Mouse (Mus musculus) adrenal gland, postnatal 14 days (tissue): ENCODE measurements around the gene Cebpb. TPM values are rescaled to one million over a fixed set of nuclear protein-coding genes. Genes with fewer than 3 reads are reported as not detected.
A peak's percentile ranks its signal among the peaks of the same experiment; 100 is the strongest.
"Not testable (repeated sequence)": the region's sequence is repeated elsewhere in the genome, so short reads cannot be mapped to it uniquely, and the experiment has no call there.

Experiments
- DNase-seq: peaks from one replicate; pipeline ENCODE4 v3.0.0; 2021; ENCODE audit warnings: mixed read lengths
- long read RNA-seq, 2 experiments: library from polyadenylated mRNA; stranded (forward); transcript quantifications; one replicate each; pipeline ENCODE4 v2.0.0; 2021
- total RNA-seq: library from RNA; stranded (reverse); gene quantifications from 2 replicates; pipeline ENCODE4 v1.2.3, GENCODE M21; 2021

Gene Cebpb
- 358 and 403 TPM in 2 replicates for total RNA-seq
- long read RNA-seq, experiment 1, transcript Cebpb-201 (1 exons, 1,504 nt): major isoform, 2,879 of 2,880 reads
- long read RNA-seq, experiment 1, partial matches to known transcripts: 0 of 2,880 reads
- long read RNA-seq, experiment 1, other reads (novel, unspliced or antisense): 1 of 2,880 reads
- long read RNA-seq, experiment 2, transcript Cebpb-201 (1 exons, 1,504 nt): major isoform, 1,870 of 1,870 reads
- long read RNA-seq, experiment 2, partial matches to known transcripts: 0 of 1,870 reads
- long read RNA-seq, experiment 2, other reads (novel, unspliced or antisense): 0 of 1,870 reads

DNA sequence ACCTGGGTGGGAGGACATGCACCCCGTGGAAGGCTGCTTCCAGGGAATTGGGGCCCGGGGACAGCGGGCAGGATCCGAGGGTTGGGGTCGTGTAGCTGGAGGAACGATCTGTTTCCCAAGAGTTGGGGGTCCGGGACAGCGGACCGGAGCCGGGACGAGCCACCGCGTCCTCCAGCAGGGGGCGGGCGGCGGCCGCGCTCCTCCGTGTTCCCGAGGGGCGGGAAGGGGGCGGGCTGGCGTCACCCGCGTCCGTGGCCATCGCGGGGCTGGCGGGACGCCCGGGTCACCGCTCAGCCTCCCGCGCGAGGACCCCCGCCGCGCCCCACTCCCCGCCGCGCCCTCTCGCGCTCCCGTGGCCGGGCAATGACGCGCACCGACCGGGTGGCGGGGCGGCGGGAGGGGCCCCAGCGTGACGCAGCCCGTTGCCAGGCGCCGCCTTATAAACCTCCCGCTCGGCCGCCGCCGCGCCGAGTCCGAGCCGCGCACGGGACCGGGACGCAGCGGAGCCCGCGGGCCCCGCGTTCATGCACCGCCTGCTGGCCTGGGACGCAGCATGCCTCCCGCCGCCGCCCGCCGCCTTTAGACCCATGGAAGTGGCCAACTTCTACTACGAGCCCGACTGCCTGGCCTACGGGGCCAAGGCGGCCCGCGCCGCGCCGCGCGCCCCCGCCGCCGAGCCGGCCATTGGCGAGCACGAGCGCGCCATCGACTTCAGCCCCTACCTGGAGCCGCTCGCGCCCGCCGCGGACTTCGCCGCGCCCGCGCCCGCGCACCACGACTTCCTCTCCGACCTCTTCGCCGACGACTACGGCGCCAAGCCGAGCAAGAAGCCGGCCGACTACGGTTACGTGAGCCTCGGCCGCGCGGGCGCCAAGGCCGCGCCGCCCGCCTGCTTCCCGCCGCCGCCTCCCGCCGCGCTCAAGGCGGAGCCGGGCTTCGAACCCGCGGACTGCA is at the start of gene Cebpb:
Cebpb (plus strand) TSS at position 418 of the 954 bp plus-strand sequence.
- peak; percentile 95 for DNase-seq

DNA sequence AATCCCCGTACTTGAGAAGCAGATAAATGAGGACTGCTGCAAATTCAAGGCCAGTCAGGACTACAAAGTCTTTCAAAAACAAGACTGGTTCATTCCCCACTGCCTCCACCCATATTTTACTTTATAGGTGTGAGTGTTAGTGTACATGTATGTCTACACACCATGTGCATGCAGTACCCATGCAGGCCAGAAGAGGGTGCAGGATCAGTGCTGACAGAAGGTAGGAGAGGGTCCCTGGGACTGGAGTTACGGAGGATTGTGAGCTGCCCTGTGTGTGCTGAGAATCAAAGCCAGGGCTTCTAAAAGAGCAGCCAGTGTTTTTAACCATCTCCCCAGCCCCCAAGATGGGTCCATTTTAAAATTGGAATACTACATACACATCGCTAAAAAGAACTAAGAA is 48.4 kb upstream of the Cebpb start:
- DNase-seq: peak; percentile 58

- DNase-seq: peak; percentile 75
Measured at GRCm38 (mm10) chr2:167641337-167641736, 47.4 kb upstream of the Cebpb start.

- DNase-seq: no peak
Measured at GRCm38 (mm10) chr2:167642164-167642563, 46.6 kb upstream of the Cebpb start.

GRCm38 (mm10) chr2:167643356-167644052 is 45.2 kb upstream of the Cebpb start:
- not testable (repeated sequence) for DNase-seq

DNA sequence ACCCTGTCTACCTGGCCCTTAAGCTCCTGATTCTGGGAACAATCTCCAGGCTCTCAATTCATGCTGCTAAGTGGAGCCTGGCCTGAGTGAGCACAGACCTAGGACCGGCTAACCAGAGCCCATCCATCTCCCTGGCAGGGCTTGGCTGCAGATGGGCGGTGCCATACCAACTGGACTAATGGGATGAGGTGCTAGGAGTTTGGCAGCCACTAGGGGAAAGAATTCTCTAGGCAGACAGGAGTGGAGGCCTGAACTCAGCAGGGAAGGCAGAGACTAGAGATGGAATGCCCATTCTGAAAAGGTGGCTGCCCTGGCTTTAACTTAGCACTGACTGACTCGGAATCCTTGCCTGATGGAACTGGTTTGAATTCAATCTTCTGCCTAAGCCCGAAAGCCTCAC is 42.3 kb upstream of the Cebpb start:
- DNase-seq: no peak

DNA sequence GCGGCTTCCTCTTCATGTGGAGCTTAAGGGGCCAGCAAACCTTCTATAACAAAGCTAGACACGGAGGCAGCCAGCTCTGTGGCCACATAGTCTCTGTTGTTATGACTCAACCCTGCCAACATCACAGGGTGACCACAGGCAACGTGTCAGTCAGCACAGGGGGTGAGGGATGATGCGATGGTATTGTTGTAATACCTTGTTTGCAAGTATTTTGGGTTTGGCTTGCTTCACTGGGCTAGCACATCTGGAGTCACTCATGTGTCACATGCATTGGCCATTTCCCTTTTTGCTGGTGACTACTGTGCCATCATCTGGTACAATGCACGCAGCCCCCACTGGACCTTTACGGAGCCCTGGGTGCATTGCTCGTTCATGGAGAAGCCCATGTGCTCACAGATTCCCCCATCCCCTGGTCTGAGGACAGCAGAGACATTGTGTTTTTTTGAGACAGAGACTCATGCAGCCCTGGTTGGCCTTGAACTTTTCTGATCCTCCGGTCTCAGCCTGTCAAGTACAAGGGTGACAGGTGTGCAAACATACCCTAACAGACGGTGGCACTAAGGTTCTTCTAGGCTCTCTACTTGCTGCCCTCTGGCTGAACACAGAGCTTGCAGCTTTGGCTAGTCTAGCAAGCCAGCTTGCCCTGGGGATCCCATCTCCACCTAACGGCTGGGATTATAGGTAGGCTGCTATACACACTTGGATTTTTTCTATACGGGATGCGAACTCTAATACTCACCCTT is 39.3 kb upstream of the Cebpb start:
- peak; percentile 62 for DNase-seq

DNA sequence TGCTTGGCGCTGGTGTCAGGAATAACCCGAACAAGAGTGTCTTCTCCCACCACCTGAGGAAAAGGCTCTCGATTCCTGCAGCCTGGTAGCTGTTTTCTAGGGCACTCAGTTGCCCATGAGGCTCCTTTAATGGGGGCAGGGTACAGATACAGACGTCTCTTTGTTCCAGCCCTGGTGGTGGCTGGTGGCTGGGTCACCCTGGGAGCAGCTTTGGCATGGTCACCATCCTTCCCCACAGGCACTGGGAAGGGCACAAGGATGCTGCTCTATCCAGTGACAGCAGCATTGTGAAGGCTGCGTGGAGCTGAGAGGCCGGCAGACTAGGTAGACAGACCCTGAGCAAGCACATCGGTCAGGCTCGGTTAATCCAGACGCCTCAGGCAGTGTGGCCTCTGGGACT is 37.1 kb upstream of the Cebpb start:
- DNase-seq: no peak

- no peak for DNase-seq
Measured at GRCm38 (mm10) chr2:167652694-167653093, 36.0 kb upstream of the Cebpb start.

- DNase-seq: no peak
Measured at GRCm38 (mm10) chr2:167654911-167655600, 33.7 kb upstream of the Cebpb start.

DNA sequence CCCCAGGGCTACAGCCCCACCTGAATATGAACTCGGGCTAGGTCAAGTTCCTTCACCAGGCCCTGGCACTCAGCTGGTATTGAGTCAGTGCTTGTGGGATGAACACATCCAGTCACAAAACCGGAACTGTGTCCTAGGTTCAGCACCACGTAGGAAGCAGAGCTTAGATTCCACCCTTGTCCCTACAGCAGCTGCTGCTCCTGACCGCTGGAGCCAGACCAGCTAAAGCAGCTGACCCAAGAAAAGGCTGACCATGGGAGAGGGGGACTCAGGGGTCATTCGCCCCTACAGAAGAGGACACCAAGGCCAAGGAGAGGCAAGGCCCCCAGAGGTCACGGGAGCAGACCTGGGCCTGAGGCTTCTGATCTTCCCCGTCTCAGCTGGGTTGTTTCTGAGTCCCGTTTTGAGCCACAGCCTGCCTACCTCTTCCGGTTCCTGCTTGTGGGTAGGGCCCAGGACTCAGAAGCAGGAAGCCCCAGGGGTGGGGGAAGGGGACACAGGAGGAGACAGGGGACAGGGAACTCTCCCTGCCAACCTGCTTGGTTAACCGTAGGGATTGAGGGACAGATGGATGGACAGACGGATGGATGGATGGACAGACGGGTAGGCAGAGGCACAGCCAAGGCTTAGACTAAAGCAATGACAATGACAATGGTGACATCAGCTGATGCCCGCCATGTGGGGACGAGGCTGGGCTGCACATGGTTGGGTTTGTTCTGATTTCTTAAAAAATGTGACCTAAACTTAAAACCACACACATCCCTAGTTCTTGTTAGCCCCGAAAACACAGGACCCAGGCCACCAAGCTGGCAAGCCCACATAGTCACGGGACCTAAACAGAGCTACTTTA is 31.9 kb upstream of the Cebpb start:
- DNase-seq: peak; percentile 68

GRCm38 (mm10) chr2:167657973-167658372 is 30.7 kb upstream of the Cebpb start:
- DNase-seq: no peak

DNA sequence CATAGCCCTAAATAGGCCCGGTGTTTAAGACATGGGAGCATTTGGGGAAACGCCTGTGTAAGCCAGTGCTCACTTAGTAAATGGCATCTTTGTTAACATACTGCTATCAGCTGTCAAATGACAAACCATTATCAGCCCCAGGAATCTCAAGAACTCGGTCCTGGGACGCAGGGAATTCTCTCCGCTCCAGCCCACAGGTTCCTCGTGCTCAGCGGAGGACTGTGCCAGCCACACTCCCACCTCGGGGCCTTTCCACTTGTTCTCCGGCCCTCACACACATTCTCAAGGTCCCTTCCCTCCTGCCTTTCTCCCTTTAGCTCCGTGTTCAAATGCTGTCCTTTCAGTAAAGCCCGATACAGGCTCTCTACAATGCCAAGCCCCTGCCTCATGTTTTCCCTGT is 30.0 kb upstream of the Cebpb start:
- no peak for DNase-seq

GRCm38 (mm10) chr2:167659177-167659846 is 29.4 kb upstream of the Cebpb start:
- DNase-seq: no peak

DNA sequence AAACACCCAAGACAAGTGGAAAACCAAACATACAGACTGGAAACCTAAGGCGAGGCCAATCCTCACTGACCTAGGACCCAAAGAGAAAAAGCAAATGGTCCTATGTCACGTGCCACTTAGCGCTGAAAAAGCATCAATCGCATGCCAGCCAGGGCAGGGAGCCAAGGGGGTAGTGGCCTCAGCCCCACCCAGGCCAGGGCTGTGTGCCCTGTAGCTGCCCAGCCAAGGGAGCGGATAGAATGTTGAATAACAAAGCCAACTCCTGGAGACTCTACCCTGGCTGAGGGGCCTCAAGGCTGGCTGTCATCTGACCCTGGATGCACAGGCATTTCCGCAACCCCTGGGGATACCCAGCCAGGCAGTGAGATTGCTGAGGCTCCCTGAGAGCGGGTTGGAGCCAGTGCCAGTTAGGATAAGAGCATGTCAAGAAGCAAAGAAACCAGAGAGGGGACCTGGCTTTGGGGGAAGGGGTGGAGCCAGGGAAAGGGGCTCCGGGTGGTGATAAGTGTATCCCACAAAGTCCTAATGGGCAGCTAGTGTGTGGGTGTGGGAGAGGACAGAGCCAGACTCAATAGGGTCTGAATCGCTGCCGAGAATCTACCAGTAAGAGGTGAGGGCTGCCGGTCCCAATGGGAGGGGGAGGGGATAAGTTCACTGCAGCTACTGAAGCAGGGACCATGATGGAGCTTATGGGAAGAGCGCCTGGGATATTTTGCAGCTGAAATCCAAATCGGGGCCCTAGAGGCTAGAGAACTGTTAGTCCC is 28.7 kb upstream of the Cebpb start:
- DNase-seq: peak; percentile 84

GRCm38 (mm10) chr2:167660611-167660971 is 28.1 kb upstream of the Cebpb start:
- peak; percentile 42 for DNase-seq

DNA sequence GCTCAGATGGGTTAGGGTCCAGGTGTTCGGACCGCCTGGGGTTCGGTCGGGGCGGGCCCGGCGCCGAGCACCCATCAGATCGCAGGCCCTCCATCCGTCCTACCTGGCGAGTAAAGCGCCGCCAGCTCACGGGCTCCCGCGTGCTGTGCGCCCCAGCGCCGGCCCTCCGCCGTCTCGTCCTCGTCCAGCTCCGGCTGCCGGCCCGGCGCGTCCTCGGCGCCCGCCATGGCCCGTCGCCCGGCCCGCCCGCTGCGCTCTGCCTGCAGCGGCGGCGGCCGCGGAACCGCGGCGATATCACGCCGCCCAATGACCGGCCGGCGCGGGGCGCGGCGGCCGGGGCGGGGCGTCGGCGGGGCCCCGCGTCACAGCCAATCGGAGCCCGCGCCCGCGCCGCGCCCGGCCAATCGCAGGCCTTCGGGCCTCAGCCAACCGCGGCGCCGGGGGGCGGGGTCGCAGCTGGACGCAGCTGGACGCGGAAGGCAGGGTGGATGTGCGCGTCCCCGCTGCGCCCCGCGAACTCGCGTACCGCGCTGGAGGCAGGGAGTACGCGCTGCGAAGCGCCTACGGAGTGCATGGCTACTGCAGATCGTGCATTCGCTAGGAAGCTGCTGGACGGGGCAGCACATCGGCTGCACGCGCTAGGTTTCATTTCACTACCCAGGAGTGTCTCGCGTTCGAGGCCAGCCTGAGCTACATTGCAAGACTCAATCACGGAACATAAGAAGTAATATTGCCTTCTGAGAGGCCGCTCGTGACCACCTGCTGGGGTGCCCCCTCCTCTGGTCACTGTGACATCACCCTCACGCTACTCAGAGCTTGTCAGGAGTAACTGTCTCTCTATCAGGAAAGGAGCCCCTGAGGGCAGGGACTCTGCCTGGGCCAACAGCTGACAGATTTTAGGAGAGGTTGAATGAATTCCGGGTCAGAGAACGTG is 27.2 kb upstream of the Cebpb start, which contains the start of gene Gm20431:
Gm20431 (minus strand) TSS at position 227 of the 934 bp plus-strand sequence.
- peak; percentile 99 for DNase-seq

- DNase-seq: no peak
Measured at GRCm38 (mm10) chr2:167662713-167663112, 26.0 kb upstream of the Cebpb start.
